Mouse (Mus musculus) liver, embryonic 14.5 days (tissue): Measurements from ENCODE around the gene Casp9.

Experiments
- CTCF ChIP-seq: IDR thresholded peaks from 2 replicates; pipeline ENCODE4 v1.5.1; 2016; ENCODE audit warnings: antibody characterized with exemption, low read depth, control low read depth
- EP300 ChIP-seq: IDR thresholded peaks from 2 replicates; pipeline ENCODE4 v1.6.1; 2016; ENCODE audit warnings: antibody characterized with exemption, low read depth

GRCm38 (mm10) chr4:141833911-141834310, 40.5 kb downstream of the Casp9 start:
- TF ChIP-seq CTCF (no peak), EP300 (no peak)
